Mouse (Mus musculus) forebrain, embryonic 11.5 days (tissue): ENCODE results near the gene St3gal6. TPM values are rescaled to one million over a fixed set of nuclear protein-coding genes. Genes with fewer than 3 reads are reported as not detected.

ENCODE experiments used
- ATAC-seq: fragments of 200-750 bp; cut with Nextera tagmentation; replicated peaks from 2 replicates; pipeline ENCODE4 v1.8.0; 2017; ENCODE audit warnings: moderate TSS enrichment; ENCODE audit not compliant: low FRiP score
- DNase-seq: peaks from one replicate; pipeline ENCODE4 v3.0.0-alpha.2; 2017; ENCODE audit warnings: low spot score
- H3K27ac ChIP-seq: fragments of 300-500 bp; sonication (generic); 2 replicates; pipeline ENCODE4 v1.5.1; 2014; ENCODE audit warnings: low read depth, low read length
- H3K27me3 ChIP-seq: fragments of 300-500 bp; sonication (generic); 2 replicates; pipeline ENCODE4 v1.6.1; 2014; ENCODE audit warnings: mild to moderate bottlenecking, low read length, mixed read lengths; ENCODE audit not compliant: control insufficient read depth, insufficient read depth
- H3K36me3 ChIP-seq: fragments of 300-500 bp; sonication (generic); 2 replicates; pipeline ENCODE4 v1.6.1; 2014; ENCODE audit warnings: mild to moderate bottlenecking, low read length, moderate library complexity, mixed read lengths; ENCODE audit not compliant: control insufficient read depth, insufficient read depth
- H3K4me1 ChIP-seq: fragments of 300-500 bp; sonication (generic); replicated peaks from 2 replicates; pipeline ENCODE4 v1.6.1; 2014; ENCODE audit warnings: low read length, mixed read lengths; ENCODE audit not compliant: control insufficient read depth, insufficient read depth
- H3K4me2 ChIP-seq: fragments of 300-500 bp; sonication (generic); 2 replicates; pipeline ENCODE4 v1.6.1; 2014; ENCODE audit warnings: low read depth, mild to moderate bottlenecking, low read length, moderate library complexity, mixed read lengths; ENCODE audit not compliant: severe bottlenecking
- H3K4me3 ChIP-seq: fragments of 300-500 bp; sonication (generic); 2 replicates; pipeline ENCODE4 v1.5.1; 2014; ENCODE audit warnings: low read depth, low read length
- H3K9ac ChIP-seq: fragments of 300-500 bp; sonication (generic); 2 replicates; pipeline ENCODE4 v1.6.1; 2014; ENCODE audit warnings: low read length
- H3K9me3 ChIP-seq: fragments of 300-500 bp; sonication (generic); 2 replicates; pipeline ENCODE4 v1.6.1; 2016; ENCODE audit warnings: low read length, mixed read lengths; ENCODE audit not compliant: control insufficient read depth
- WGBS: fragments of 180-500 bp; shearing (Covaris S2); extraction: QIAGEN DNeasy Blood & Tissue Kit; methylation state at CpG from one replicate; pipeline ENCODE4 v1.1.7; 2014; 5-methylcytosine and 5-hydroxymethylcytosine counted together
- polyA plus RNA-seq: library from polyadenylated mRNA; unstranded; fragments of >200 nt; fragmentation: Nextera tagmentation; extraction: Ambion mirVana; gene quantifications from 2 replicates; pipeline ENCODE4 v1.2.1, GENCODE M21; 2014

St3gal6 gene
- polyA plus RNA-seq, 1 experiment from 2014 or later = 8.8 TPM

GRCm38 (mm10) chr16:58516161-58516560, 7.9 kb downstream of the St3gal6 start:
- no peak overlapping the region for H3K9ac ChIP-seq
- H3K4me2 ChIP-seq = no peak overlapping the region
- H3K36me3 ChIP-seq = no peaks in the 10 kb centered on the region
- no peak overlapping the region for H3K4me3 ChIP-seq
- DNase-seq (no peak), ATAC-seq (no peak)
- H3K27ac ChIP-seq = no peak overlapping the region
- 0 out of 2 replicates have a peak, but pooled peaks cover 2% of the 10 kb centered on the region for H3K4me1 ChIP-seq
- no peaks in the 10 kb centered on the region for H3K27me3 ChIP-seq
- no peaks in the 10 kb centered on the region for H3K9me3 ChIP-seq
- WGBS = 87% methylated on average over 2 of the region's 2 CpGs

DNA sequence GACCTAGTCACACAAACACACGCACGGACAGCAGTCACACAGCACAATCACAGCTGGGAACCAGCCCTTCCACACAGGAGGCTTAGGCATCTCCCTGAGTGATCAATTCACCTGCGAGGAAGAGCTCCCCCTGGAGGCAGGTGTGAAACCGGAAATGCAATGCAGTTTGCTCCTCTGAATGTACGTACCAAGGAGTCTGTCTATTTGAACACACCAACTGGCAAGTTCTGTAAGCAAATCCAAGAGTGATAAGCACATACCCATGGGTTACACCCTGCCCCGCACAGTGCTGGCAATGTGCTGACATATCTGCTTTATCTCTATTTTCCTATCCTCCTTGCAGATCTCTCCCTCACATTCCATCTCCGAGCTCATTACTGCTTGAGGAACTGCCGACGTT, 9.5 kb downstream of the St3gal6 start:
- DNase-seq (no peak), ATAC-seq (no peak)
- Histone ChIP-seq H3K4me3 (no peak overlapping the region), H3K4me2 (no peak overlapping the region), H3K9me3 (no peaks in the 10 kb centered on the region), H3K27me3 (no peaks in the 10 kb centered on the region), H3K27ac (no peak overlapping the region), H3K4me1 (0 out of 2 replicates have a peak, but pooled peaks cover 2% of the 10 kb centered on the region), H3K9ac (no peak overlapping the region), H3K36me3 (no peaks in the 10 kb centered on the region)
- WGBS = 93% methylated on average over 9 of the region's 9 CpGs

DNA sequence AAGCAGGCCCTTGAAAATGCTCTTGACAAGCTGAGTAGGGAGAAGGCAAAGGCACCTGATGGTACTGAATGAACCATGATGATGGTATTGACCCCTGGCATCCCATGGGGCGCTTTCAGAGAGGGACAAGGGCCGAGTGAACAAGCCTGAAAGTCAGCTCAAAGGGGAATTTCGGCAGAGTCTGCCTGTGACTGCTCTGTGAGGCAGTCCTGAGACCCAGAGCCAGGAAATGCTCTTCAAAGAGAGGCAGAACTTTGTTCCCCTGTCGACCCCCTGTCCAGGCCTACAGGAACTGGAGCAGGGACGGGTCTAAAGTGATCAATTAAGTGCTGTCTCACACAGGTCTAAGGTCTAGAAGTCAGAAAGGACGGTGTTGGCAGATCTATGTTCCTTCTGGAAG, 10.3 kb downstream of the St3gal6 start:
- no peak overlapping the region for H3K4me3 ChIP-seq
- no peak for DNase-seq
- H3K36me3 ChIP-seq = no peaks in the 10 kb centered on the region
- H3K27me3 ChIP-seq = no peaks in the 10 kb centered on the region
- H3K9me3 ChIP-seq = no peaks in the 10 kb centered on the region
- H3K4me2 ChIP-seq = no peak overlapping the region
- ATAC-seq = no peak
- 49% methylated on average over 6 of the region's 6 CpGs for WGBS
- H3K4me1 ChIP-seq = 0 out of 2 replicates have a peak, but pooled peaks cover 2% of the 10 kb centered on the region
- no peak overlapping the region for H3K27ac ChIP-seq
- no peak overlapping the region for H3K9ac ChIP-seq

DNA sequence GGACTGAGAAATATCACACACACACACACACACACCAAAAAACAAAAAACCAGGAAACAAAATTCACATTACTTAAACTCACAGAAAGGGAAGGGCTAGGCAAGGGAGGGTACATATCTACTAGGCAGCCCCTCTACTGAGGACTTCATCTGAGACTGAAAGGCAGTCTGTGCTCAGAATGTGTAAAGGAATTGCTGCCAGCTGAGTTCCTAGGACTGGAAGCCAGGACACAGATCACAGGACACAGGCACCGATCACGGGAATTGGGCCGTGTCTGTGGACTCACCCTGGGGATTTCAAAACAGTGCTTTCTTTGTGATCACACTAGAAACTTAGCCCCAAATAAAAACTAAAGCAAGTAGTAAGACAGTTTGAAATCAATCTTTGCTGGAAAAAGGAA, 11.2 kb downstream of the St3gal6 start:
- DNase-seq = no peak
- no peak; the same call in 1 of the 2 replicates for ATAC-seq
- H3K9ac ChIP-seq = no peak overlapping the region

DNA sequence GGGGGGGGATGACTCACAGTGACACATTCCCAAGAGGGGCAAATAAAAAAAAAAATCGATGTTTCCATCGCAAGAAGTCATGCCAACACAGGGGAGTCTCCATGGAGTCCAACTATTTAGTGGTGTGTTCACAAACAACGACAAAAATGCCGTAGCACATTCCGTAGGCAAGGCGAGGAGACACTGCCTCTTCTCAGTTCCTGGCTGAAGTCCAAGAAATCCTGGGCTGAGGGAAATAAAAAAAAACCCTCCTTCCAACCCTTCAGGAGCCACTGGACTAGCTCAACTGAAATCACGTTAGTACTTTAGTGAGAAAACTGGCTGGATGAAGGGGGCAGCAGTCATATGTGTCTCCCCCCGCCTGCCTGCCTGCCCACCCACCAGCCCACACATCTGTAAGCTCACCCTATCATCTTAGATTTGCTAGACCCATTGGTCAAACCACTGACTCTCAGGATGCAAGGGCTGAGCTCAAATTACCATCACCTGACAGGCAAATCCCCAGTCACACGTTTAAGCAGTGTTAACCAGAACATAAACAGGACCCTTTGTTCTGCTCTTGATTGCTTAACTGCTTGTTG, 11.8 kb downstream of the St3gal6 start:
- DNase-seq (no peak), ATAC-seq (peak; percentile 47)
- H3K4me1 ChIP-seq = 0 out of 2 replicates have a peak, but pooled peaks cover 2% of the 10 kb centered on the region
- no peak overlapping the region for H3K4me2 ChIP-seq
- no peak overlapping the region for H3K4me3 ChIP-seq
- no peak overlapping the region for H3K27ac ChIP-seq
- no peaks in the 10 kb centered on the region for H3K36me3 ChIP-seq
- no peaks in the 10 kb centered on the region for H3K27me3 ChIP-seq
- no peaks in the 10 kb centered on the region for H3K9me3 ChIP-seq
- 50% methylated on average over 9 of the region's 9 CpGs for WGBS
- H3K9ac ChIP-seq = no peak overlapping the region

More for the DNA sequence above, 11.2 kb downstream of the St3gal6 start:
- 0 out of 2 replicates have a peak, but pooled peaks cover 2% of the 10 kb centered on the region for H3K4me1 ChIP-seq
- H3K27me3 ChIP-seq = no peaks in the 10 kb centered on the region
- 31% methylated on average over 3 of the region's 3 CpGs for WGBS
- H3K9me3 ChIP-seq = no peaks in the 10 kb centered on the region
- no peak overlapping the region for H3K27ac ChIP-seq
- H3K36me3 ChIP-seq = no peaks in the 10 kb centered on the region
- no peak overlapping the region for H3K4me3 ChIP-seq
- no peak overlapping the region for H3K4me2 ChIP-seq

GRCm38 (mm10) chr16:58504945-58505344, 19.1 kb downstream of the St3gal6 start:
- DNase-seq (no peak), ATAC-seq (no peak)
- Histone ChIP-seq H3K9me3 (no peaks in the 10 kb centered on the region), H3K27ac (no peak overlapping the region), H3K36me3 (no peaks in the 10 kb centered on the region), H3K27me3 (no peaks in the 10 kb centered on the region), H3K4me1 (0 out of 2 replicates have a peak, but pooled peaks cover 2% of the 10 kb centered on the region), H3K4me3 (no peak overlapping the region), H3K4me2 (no peak overlapping the region), H3K9ac (no peak overlapping the region)

DNA sequence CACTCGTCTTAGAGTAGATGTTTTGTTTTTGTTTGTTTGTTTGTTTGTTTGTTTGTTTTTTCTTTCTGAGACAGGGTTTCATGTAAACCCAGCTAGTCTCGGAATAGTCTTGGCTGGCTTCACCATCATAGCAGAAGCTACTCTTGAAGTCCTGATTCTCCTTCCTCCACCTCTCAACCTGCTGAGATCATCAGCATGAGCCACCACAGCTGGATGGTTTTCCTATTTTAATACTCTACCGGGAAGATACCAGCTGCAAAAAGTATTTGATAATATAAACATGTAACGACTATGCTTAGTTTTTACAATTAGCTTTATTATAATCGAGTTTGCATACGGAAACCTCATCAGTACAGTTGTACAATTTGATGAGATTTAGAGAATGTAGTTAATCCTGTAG, 21.5 kb downstream of the St3gal6 start:
- H3K4me3 ChIP-seq = no peak overlapping the region
- peaks cover 7% of the 10 kb centered on the region; the same call in 1 of the 2 replicates for H3K4me1 ChIP-seq
- H3K4me2 ChIP-seq = no peak overlapping the region
- no peaks in the 10 kb centered on the region for H3K9me3 ChIP-seq
- no peaks in the 10 kb centered on the region; the same call in 1 of the 2 replicates for H3K27me3 ChIP-seq
- no peaks in the 10 kb centered on the region for H3K36me3 ChIP-seq
- no peak overlapping the region for H3K9ac ChIP-seq
- ATAC-seq = no peak
- no peak for DNase-seq
- no peak overlapping the region for H3K27ac ChIP-seq
- 79% methylated on average over 6 of the region's 6 CpGs for WGBS

- Histone ChIP-seq H3K4me1 (peaks cover 7% of the 10 kb centered on the region; the same call in 1 of the 2 replicates), H3K9me3 (no peaks in the 10 kb centered on the region), H3K27ac (no peak overlapping the region), H3K27me3 (no peaks in the 10 kb centered on the region; the same call in 1 of the 2 replicates), H3K4me2 (no peak overlapping the region), H3K9ac (no peak overlapping the region), H3K4me3 (no peak overlapping the region), H3K36me3 (no peaks in the 10 kb centered on the region)
- DNase-seq (no peak), ATAC-seq (0 out of 2 replicates have a peak, but pooled peaks have one; percentile 21)
- WGBS = 49% methylated on average over 6 of the region's 6 CpGs
Observed at GRCm38 (mm10) chr16:58501760-58502301, 22.2 kb downstream of the St3gal6 start.

DNA sequence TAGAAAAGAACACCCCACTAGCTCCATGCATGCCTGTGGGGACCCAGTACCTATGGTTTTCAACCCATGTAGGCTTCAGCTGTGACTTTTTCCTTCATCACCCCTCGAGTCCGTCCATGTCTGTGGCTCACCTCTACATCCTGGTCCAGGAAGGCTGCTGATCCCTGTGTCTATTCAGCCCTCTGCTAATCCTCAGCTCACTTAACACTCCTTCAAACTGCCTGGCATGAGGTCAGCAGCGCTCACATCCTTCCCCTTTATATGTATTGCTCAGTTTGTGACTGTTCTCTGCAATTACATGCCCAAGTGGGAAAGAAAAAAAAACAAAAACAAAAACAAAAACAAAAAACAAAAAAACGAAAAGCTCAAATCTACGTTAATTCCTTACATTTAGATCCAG, 24.4 kb downstream of the St3gal6 start:
- 43% methylated on average over 5 of the region's 5 CpGs for WGBS
- H3K4me1 ChIP-seq = peaks cover 7% of the 10 kb centered on the region; the same call in 1 of the 2 replicates
- no peaks in the 10 kb centered on the region; the same call in 1 of the 2 replicates for H3K27me3 ChIP-seq
- H3K9me3 ChIP-seq = no peaks in the 10 kb centered on the region
- ATAC-seq = peak; percentile 17; the same call in 1 of the 2 replicates
- no peak for DNase-seq
- H3K27ac ChIP-seq = no peak overlapping the region
- H3K9ac ChIP-seq = no peak overlapping the region
- no peak overlapping the region for H3K4me2 ChIP-seq
- no peak overlapping the region for H3K4me3 ChIP-seq
- H3K36me3 ChIP-seq = no peaks in the 10 kb centered on the region
